Mouse (Mus musculus): ENCODE measurements around the gene Stx3. TPM values are rescaled to one million over a fixed set of nuclear protein-coding genes. Genes with fewer than 3 reads are reported as not detected.

Gene Stx3
- polyA plus RNA-seq, 1 experiment from 2014 or later, result 6.9 TPM

DNA sequence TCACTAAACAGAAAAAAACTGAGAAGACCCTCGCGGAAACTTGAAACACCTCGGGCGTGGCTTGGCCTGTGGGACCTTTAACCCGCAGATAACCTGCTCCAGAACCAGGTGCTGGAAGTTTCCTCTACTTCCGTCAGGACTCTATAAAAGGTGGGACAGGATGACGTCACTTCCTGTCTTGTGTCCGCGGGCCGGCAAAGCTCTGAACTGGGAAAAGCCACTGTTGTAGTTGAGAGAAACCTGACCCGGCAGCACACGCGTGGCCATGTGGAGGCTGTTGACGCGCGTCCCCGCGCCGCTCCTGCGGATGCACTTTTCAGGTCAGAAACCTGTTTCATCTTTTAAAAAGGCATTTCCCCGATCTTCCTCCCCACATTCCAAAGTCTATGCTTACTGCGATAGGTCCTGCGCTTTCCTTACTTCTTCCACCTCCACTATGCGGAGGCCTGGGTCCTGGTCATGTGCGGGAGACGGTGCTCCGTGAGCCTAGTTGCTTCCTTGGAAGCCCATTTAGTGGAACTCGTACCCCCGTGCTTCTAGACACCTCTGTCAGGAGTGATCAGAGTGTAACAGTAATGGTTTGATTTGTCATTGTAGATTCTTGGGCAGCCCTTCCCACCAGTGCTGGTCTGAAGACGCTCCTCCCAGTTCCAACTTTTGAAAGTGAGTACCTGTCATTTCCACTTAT is 48.9 kb downstream of the Stx3 start, which contains the start of gene Mrpl16:
Gene Mrpl16 (plus strand): TSS at position 187 of the 688 bp plus-strand sequence.
- ATAC-seq (ENCODE audit: insufficient number of reproducible peaks, low FRiP score), result peak; percentile 91
- 0 out of 2 replicates have a peak, but pooled peaks cover 5% of the 10 kb centered on the region for H3K27me3 ChIP-seq (replicated peaks)
- H3K27ac ChIP-seq (ENCODE audit: poor library complexity, severe bottlenecking), result peak within 1 kb of the TSS; percentile 36; the same call in 1 of the 2 replicates
- peaks cover 7% of the 10 kb centered on the region for H3K4me1 ChIP-seq (replicated peaks)
- H3K36me3 ChIP-seq, result peaks cover 24% of the 10 kb centered on the region
- H3K4me3 ChIP-seq, result peak within 1 kb of the TSS; percentile 86
- peak within 1 kb of the TSS; percentile 85 for H3K4me2 ChIP-seq
- H3K9ac ChIP-seq, result peak within 1 kb of the TSS; percentile 83
- WGBS, result under 1% methylated on average over 30 of the region's 30 CpGs
- no peaks in the 10 kb centered on the region for H3K9me3 ChIP-seq (replicated peaks)

DNA sequence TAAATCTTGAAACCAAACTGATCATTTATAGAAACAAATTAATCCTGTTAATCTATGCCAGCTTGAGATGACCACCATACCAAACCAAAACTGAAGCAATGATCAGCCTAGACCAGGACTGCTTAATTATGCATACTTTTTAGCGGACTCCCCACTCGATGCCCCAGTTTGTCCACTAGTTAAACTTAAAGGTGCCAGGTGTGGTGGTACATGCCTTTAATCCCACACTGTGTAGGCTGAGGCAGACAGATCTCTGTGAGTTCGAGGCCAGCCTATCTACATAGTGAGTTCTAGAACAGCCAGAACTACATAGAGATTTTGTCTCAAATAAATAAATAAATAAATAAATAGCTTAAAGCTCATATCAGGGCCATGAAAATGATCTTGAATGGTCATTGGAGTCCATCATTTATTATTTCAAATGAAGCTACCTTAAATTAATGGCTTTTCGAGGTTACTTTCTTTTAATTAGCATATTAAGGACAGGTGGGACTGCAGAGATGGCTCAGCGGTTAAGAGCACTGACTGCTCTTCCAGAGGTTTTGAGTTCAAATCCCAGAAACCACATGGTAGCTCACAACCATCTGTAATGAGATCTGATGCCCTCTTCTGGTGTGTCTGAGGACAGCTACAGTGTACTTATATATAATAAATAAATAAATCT is 49.8 kb downstream of the Stx3 start:
- Histone ChIP-seq H3K9me3 (replicated peaks) (no peaks in the 10 kb centered on the region), H3K36me3 (peaks cover 20% of the 10 kb centered on the region), H3K27me3 (replicated peaks) (0 out of 2 replicates have a peak, but pooled peaks cover 5% of the 10 kb centered on the region), H3K27ac (ENCODE audit: poor library complexity, severe bottlenecking) (no peak overlapping the region), H3K4me1 (replicated peaks) (peaks cover 7% of the 10 kb centered on the region), H3K9ac (no peak overlapping the region), H3K4me3 (no peak overlapping the region), H3K4me2 (peak overlapping the region; percentile 85)
- 83% methylated on average over 5 of the region's 5 CpGs for WGBS
- no peak for ATAC-seq (ENCODE audit: insufficient number of reproducible peaks, low FRiP score)

DNA sequence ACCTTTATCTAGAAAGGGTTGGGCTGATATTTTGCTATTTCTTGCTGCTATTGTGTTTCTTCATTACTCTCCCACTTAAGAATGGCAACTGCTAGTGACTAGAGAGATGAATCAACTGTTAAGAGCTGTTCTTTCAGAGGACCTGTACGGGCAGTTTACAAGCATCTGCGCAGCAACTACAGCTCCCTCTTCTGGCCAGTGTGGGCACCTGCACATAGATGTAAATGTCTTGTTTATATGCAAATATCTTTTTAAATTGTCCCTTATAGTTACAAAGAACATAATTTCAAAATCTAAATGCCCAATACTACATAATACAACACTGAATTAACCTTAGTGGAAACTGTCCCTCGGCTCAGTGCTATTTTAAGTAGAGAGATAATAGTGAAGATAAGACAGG is 51.0 kb downstream of the Stx3 start:
- 0 out of 2 replicates have a peak, but pooled peaks cover 5% of the 10 kb centered on the region for H3K27me3 ChIP-seq (replicated peaks)
- no peak for ATAC-seq (ENCODE audit: insufficient number of reproducible peaks, low FRiP score)
- H3K27ac ChIP-seq (ENCODE audit: poor library complexity, severe bottlenecking), result no peak overlapping the region
- no peak overlapping the region for H3K4me2 ChIP-seq
- H3K9ac ChIP-seq, result no peak overlapping the region
- H3K36me3 ChIP-seq, result peaks cover 9% of the 10 kb centered on the region
- 10% methylated on average over 3 of the region's 3 CpGs for WGBS
- H3K4me1 ChIP-seq (replicated peaks), result peaks cover 7% of the 10 kb centered on the region
- no peak overlapping the region for H3K4me3 ChIP-seq
- no peaks in the 10 kb centered on the region for H3K9me3 ChIP-seq (replicated peaks)

DNA sequence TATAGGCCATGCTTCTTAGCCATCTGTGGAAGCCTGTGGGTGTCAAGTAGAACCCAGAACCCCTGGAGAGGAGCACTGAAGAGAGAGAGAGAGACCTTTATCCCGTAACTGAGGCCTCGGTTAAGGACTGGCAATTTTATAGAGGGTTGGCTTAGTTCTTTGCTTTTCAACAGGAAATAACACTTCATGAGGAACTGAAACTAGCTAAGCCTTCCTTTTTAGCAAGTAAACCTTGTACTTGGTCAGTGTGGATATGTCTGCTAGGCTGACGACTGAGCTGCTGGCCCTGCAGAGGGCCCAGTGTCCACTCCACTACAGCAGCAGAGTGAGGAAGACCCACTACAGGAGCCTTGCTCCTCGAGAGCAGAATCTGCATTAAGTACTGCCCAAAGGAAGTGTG is 52.8 kb downstream of the Stx3 start:
- ATAC-seq (ENCODE audit: insufficient number of reproducible peaks, low FRiP score), result no peak
- Histone ChIP-seq H3K27me3 (replicated peaks) (0 out of 2 replicates have a peak, but pooled peaks cover 5% of the 10 kb centered on the region), H3K36me3 (no peaks in the 10 kb centered on the region), H3K9me3 (replicated peaks) (no peaks in the 10 kb centered on the region), H3K9ac (no peak overlapping the region), H3K4me1 (replicated peaks) (peaks cover 7% of the 10 kb centered on the region), H3K27ac (ENCODE audit: poor library complexity, severe bottlenecking) (no peak overlapping the region), H3K4me3 (no peak overlapping the region), H3K4me2 (no peak overlapping the region)
- 57% methylated on average over 4 of the region's 4 CpGs for WGBS

DNA sequence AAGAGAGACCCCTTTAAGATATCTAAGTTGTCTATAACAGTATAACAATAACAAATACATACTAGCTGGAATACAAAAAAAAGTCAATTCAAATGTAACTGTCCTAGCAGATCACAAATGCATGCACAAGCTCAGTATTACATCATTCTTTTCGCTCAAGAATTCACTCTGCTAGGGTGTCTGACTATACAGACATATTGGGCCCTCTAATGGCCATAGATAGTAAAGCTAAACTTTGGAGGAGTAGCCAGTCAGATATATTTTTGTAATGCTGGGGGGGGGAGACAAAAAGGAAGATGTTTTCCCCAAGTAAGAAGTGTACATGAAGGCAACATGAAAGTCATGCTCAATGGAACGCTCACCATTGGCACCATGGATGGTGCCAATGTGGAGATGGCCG is 54.1 kb downstream of the Stx3 start:
- Histone ChIP-seq H3K27ac (ENCODE audit: poor library complexity, severe bottlenecking) (no peak overlapping the region), H3K4me1 (replicated peaks) (no peaks in the 10 kb centered on the region), H3K27me3 (replicated peaks) (0 out of 2 replicates have a peak, but pooled peaks cover 5% of the 10 kb centered on the region), H3K9ac (no peak overlapping the region), H3K36me3 (no peaks in the 10 kb centered on the region), H3K9me3 (replicated peaks) (no peaks in the 10 kb centered on the region), H3K4me3 (no peak overlapping the region), H3K4me2 (no peak overlapping the region)
- no peak for ATAC-seq (ENCODE audit: insufficient number of reproducible peaks, low FRiP score)
- 75% methylated on average over 3 of the region's 3 CpGs for WGBS

DNA sequence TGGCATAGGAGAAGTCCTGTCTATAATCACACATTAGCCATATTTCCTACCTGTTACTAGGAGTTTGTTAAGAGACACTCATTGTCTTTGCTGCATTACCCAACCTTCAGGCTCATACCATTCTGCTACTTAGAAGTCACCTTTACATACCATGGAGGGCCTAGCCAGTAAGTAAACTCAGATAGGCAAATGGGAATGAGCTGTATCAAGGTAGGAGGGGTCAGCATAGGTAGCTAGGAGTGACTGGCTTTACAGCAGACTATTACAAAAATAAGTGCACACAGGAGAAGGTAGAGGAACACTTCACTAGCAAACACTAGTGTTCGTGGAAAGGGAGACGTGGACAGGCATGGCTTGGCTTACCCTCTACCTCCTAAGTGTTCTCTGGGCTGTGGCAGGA is 71.9 kb downstream of the Stx3 start, which contains the start of gene Gif:
Gene Gif (plus strand): TSS at position 257 of the 400 bp plus-strand sequence.
- no peak for ATAC-seq (ENCODE audit: insufficient number of reproducible peaks, low FRiP score)
- no peak within 1 kb of the TSS for H3K9ac ChIP-seq
- H3K4me2 ChIP-seq, result no peak within 1 kb of the TSS
- H3K27me3 ChIP-seq (replicated peaks), result no peaks in the 10 kb centered on the region
- 0 out of 2 replicates have a peak, but pooled peaks cover 7% of the 10 kb centered on the region for H3K4me1 ChIP-seq (replicated peaks)
- no peak within 1 kb of the TSS for H3K4me3 ChIP-seq
- no peaks in the 10 kb centered on the region for H3K9me3 ChIP-seq (replicated peaks)
- H3K36me3 ChIP-seq, result no peaks in the 10 kb centered on the region
- H3K27ac ChIP-seq (ENCODE audit: poor library complexity, severe bottlenecking), result no peak within 1 kb of the TSS
- WGBS, result 79% methylated on average over 2 of the region's 2 CpGs

DNA sequence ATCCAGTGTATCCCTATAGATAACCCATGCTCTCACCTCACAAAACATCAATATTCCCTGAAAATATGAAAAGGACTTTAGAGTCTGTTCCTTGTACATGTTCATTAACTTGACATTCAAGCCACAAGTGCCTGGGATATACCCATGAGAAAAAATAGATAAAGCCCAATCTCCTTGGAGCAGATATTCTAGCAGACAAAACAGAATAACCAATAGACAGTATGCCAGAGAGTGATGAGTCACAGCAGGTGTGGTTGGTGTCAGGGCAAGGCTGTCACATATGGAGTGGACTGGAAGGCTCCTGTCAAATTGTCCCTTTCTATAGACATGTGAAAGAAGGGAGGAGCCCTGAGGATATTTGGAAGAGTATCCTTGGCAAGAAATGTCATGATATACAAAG is 73.5 kb downstream of the Stx3 start:
- Histone ChIP-seq H3K27ac (ENCODE audit: poor library complexity, severe bottlenecking) (no peak overlapping the region), H3K27me3 (replicated peaks) (no peaks in the 10 kb centered on the region), H3K9ac (no peak overlapping the region), H3K4me1 (replicated peaks) (no peaks in the 10 kb centered on the region), H3K4me3 (no peak overlapping the region), H3K9me3 (replicated peaks) (no peaks in the 10 kb centered on the region), H3K36me3 (no peaks in the 10 kb centered on the region), H3K4me2 (no peak overlapping the region)
- ATAC-seq (ENCODE audit: insufficient number of reproducible peaks, low FRiP score), result no peak

DNA sequence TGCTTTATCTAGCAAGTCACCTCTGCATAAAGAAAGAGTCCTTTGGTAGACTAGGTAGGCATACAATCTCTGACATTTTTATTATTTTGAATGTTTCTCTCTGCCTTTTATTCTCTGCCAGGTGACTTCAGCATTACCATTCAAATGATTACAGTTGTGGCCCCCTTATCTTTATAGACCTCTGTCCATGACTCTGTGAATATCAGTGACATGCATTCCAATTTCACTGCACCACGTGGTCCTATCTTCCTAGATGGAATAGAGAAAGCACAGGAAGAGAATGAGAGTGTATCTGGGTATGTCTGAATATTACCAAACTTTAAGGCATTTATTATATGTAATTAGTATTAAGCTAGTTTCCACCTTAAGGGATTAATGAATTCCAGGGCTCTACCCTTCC is 82.7 kb downstream of the Stx3 start:
- Histone ChIP-seq H3K36me3 (no peaks in the 10 kb centered on the region), H3K9ac (no peak overlapping the region), H3K9me3 (replicated peaks) (no peaks in the 10 kb centered on the region), H3K4me3 (no peak overlapping the region), H3K4me1 (replicated peaks) (no peaks in the 10 kb centered on the region), H3K27ac (ENCODE audit: poor library complexity, severe bottlenecking) (no peak overlapping the region), H3K27me3 (replicated peaks) (no peaks in the 10 kb centered on the region), H3K4me2 (no peak overlapping the region)
- 35% methylated on average over 1 of the region's 1 CpGs for WGBS
- ATAC-seq (ENCODE audit: insufficient number of reproducible peaks, low FRiP score), result no peak

DNA sequence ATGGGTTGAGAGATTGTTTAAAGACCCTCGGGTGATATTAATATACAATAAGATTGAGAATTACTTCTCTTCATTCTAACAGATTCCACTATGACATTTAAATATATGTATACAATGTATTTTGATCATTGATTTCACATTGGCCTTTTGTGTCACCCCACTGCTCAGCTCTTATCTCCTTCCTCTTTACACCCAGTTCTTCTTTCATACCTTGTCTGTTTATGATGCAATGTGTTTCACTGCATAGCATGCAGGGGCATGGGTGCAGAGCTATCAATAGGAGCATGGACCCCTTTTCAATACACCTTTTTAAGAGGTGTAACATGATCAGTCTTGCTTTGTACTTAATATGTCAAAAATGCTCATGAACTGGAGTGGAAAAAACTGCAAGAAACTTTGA is 88.9 kb downstream of the Stx3 start:
- H3K9me3 ChIP-seq (replicated peaks), result no peaks in the 10 kb centered on the region
- WGBS, result 56% methylated on average over 1 of the region's 1 CpGs
- H3K9ac ChIP-seq, result no peak overlapping the region
- H3K4me2 ChIP-seq, result no peak overlapping the region
- H3K36me3 ChIP-seq, result no peaks in the 10 kb centered on the region
- H3K27me3 ChIP-seq (replicated peaks), result no peaks in the 10 kb centered on the region
- no peaks in the 10 kb centered on the region for H3K4me1 ChIP-seq (replicated peaks)
- no peak overlapping the region for H3K4me3 ChIP-seq
- ATAC-seq (ENCODE audit: insufficient number of reproducible peaks, low FRiP score), result no peak
- no peak overlapping the region for H3K27ac ChIP-seq (ENCODE audit: poor library complexity, severe bottlenecking)

DNA sequence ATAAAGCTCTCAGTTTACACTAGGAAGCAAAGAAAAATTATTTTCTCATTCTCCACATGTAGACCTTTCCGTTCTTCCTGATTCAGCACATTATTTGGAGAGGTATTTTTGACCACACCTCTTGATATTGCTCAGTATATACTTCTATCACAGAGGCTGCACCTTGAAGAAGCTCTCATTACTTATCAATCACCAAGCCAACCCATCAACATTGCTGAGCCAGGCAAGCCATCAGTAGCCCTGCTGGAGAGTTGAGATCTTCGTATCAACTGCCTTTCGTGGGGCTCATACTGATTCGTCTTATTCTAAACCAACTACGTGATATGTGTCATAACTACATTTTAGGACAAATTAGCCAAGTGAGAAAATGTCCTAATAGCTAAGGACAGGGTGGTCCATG is 91.9 kb downstream of the Stx3 start:
- Histone ChIP-seq H3K4me3 (no peak overlapping the region), H3K9me3 (replicated peaks) (no peaks in the 10 kb centered on the region), H3K27ac (ENCODE audit: poor library complexity, severe bottlenecking) (no peak overlapping the region), H3K4me2 (no peak overlapping the region), H3K4me1 (replicated peaks) (no peaks in the 10 kb centered on the region), H3K27me3 (replicated peaks) (no peaks in the 10 kb centered on the region), H3K36me3 (no peaks in the 10 kb centered on the region), H3K9ac (no peak overlapping the region)
- WGBS, result 76% methylated on average over 5 of the region's 5 CpGs
- no peak for ATAC-seq (ENCODE audit: insufficient number of reproducible peaks, low FRiP score)

DNA sequence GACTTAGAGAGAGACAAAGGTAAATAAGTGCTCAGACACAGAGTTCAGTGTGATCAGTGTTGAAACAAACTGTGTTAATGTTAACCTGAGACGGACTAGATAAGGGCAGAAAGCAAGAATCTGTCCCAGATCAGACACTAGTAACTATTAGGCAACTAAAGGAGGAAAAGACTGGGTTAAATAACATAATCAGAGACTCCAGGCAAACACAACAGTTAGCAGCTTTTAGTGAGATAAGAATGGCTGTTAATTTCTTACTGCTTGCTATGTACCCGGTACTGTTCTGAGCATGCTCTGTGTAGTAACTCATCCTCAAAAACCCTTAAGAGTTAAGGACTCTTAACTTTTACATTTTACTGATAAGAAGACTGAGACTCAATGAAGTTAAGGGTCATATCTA is 93.3 kb downstream of the Stx3 start:
- 59% methylated on average over 2 of the region's 2 CpGs for WGBS
- no peak for ATAC-seq (ENCODE audit: insufficient number of reproducible peaks, low FRiP score)
- no peak overlapping the region for H3K4me2 ChIP-seq
- H3K27ac ChIP-seq (ENCODE audit: poor library complexity, severe bottlenecking), result no peak overlapping the region
- no peaks in the 10 kb centered on the region for H3K9me3 ChIP-seq (replicated peaks)
- H3K36me3 ChIP-seq, result no peaks in the 10 kb centered on the region
- no peak overlapping the region for H3K9ac ChIP-seq
- no peaks in the 10 kb centered on the region for H3K4me1 ChIP-seq (replicated peaks)
- H3K27me3 ChIP-seq (replicated peaks), result no peaks in the 10 kb centered on the region
- H3K4me3 ChIP-seq, result no peak overlapping the region
